Mouse (Mus musculus) lung, embryonic 15.5 days (tissue): Measurements from ENCODE around the gene Ciart. TPM values are rescaled to one million over a fixed set of nuclear protein-coding genes. Genes with fewer than 3 reads are reported as not detected.

ENCODE experiments used
- ATAC-seq: fragments of 200-750 bp; cut with Nextera tagmentation; 2 replicates; pipeline ENCODE4 v1.8.0; 2017; ENCODE audit warnings: moderate number of reproducible peaks, borderline replicate concordance; ENCODE audit not compliant: low FRiP score, low TSS enrichment; ENCODE audit errors: extremely low read depth
- H3K27ac ChIP-seq: fragments of 300-500 bp; sonication (generic); 2 replicates; pipeline ENCODE4 v1.5.1; 2015; ENCODE audit warnings: moderate library complexity, mild to moderate bottlenecking, inconsistent platforms
- H3K27me3 ChIP-seq: fragments of 300-500 bp; sonication (generic); 2 replicates; pipeline ENCODE4 v1.6.1; 2015; ENCODE audit warnings: inconsistent platforms
- H3K36me3 ChIP-seq: fragments of 300-500 bp; sonication (generic); 2 replicates; pipeline ENCODE4 v1.6.1; 2015; ENCODE audit warnings: inconsistent platforms
- H3K4me1 ChIP-seq: fragments of 300-500 bp; sonication (generic); 2 replicates; pipeline ENCODE4 v1.6.1; 2015; ENCODE audit warnings: inconsistent platforms
- H3K4me2 ChIP-seq: fragments of 300-500 bp; sonication (generic); 2 replicates; pipeline ENCODE4 v1.6.1; 2015; ENCODE audit warnings: inconsistent platforms, mild to moderate bottlenecking, moderate library complexity
- H3K4me3 ChIP-seq: fragments of 300-500 bp; sonication (generic); 2 replicates; pipeline ENCODE4 v1.5.1; 2015; ENCODE audit warnings: mild to moderate bottlenecking, inconsistent platforms
- H3K9ac ChIP-seq: fragments of 300-500 bp; sonication (generic); 2 replicates; pipeline ENCODE4 v1.6.1; 2015; ENCODE audit warnings: inconsistent platforms
- H3K9me3 ChIP-seq: fragments of 300-500 bp; sonication (generic); 2 replicates; pipeline ENCODE4 v1.6.1; 2016; ENCODE audit warnings: inconsistent platforms
- WGBS: fragments of 180-500 bp; shearing (Covaris S2); methylation state at CpG from one replicate; pipeline ENCODE4 v1.1.7; 2015; 5-methylcytosine and 5-hydroxymethylcytosine counted together
- polyA plus RNA-seq: library from polyadenylated mRNA; unstranded; fragments of >200 nt; fragmentation: Nextera tagmentation; extraction: Ambion mirVana; gene quantifications from 2 replicates; pipeline ENCODE4 v1.2.1, GENCODE M21; 2015

Ciart gene
- polyA plus RNA-seq, 1 experiment from 2014 or later, result 4.9 TPM

DNA sequence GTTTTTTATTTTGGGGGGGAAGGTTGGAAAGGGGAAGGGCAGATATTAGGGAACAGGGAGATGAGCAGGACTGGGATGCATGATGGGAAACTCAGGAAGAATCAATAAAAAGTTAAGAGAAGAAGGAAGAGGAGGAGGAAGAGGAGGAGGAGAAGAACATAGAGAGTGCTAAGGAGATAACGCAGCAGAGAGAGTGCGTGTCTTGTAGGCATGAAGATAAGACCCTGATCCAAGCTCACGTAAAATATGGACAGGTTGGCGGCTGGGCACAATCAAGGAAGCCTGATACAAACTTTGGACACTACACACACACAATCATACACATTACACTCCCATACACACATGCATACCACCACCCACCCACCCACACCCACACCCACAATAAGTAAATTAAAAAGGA lies 32.7 kb upstream of the Ciart start:
- H3K4me1 ChIP-seq, result no peaks in the 10 kb centered on the region
- no peak overlapping the region for H3K4me2 ChIP-seq
- no peak overlapping the region for H3K9ac ChIP-seq
- no peak for ATAC-seq
- H3K27me3 ChIP-seq, result no peaks in the 10 kb centered on the region
- H3K4me3 ChIP-seq, result no peak overlapping the region
- H3K9me3 ChIP-seq, result no peaks in the 10 kb centered on the region
- H3K27ac ChIP-seq, result no peak overlapping the region
- WGBS, result 78% methylated on average over 4 of the region's 4 CpGs
- H3K36me3 ChIP-seq, result no peaks in the 10 kb centered on the region

DNA sequence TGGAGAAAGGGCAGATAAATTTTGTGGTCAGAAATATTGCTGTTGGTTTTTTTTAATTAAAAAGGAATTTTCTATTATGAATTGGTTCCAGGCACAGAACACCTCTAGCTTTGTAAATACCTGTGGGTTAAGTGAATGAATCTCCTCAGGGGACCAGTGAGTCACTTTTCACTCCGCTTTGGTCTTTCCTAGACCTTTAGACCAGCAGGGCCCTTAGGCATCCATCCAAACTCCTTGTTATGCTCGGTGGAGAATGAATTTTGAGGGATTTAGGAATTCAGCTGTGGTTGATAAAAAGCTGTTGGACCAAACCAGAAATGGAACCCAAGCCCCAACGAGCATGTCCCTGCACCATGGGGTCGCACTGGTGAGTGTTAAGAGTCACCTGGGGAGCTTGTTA lies 25.6 kb upstream of the Ciart start:
- peaks cover 38% of the 10 kb centered on the region for H3K4me1 ChIP-seq
- peaks cover 20% of the 10 kb centered on the region for H3K27me3 ChIP-seq
- no peaks in the 10 kb centered on the region for H3K9me3 ChIP-seq
- no peaks in the 10 kb centered on the region for H3K36me3 ChIP-seq
- ATAC-seq, result no peak
- H3K4me3 ChIP-seq, result no peak overlapping the region
- no peak overlapping the region for H3K27ac ChIP-seq
- WGBS, result 40% methylated on average over 4 of the region's 4 CpGs
- H3K4me2 ChIP-seq, result no peak overlapping the region; the same call in 1 of the 2 replicates
- H3K9ac ChIP-seq, result no peak overlapping the region

DNA sequence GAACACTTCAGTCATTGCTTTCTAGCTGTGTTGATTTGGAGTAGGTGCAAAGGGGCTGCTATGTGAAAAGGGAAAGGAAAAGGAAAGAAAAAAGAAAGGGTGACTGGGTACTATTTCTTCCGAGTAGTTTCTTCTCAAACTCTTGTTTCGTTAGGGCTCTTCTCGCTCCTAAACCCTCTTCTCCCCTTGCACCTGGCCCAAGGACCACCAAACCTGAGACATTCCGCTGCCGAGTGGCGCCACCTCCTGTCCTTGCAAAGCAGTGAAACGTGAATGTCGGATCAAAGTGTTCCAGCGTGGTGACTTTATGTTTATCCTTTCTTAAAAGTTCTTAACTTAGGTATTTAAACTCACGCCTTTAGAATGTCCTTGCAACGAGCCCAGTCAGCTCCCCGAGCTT lies 24.8 kb upstream of the Ciart start:
- no peak overlapping the region; the same call in 1 of the 2 replicates for H3K9ac ChIP-seq
- no peak overlapping the region for H3K27ac ChIP-seq
- no peaks in the 10 kb centered on the region for H3K9me3 ChIP-seq
- H3K27me3 ChIP-seq, result peaks cover 20% of the 10 kb centered on the region
- no peaks in the 10 kb centered on the region for H3K36me3 ChIP-seq
- under 1% methylated on average over 12 of the region's 12 CpGs for WGBS
- peaks cover 41% of the 10 kb centered on the region for H3K4me1 ChIP-seq
- no peak for ATAC-seq
- peak overlapping the region; percentile 33 for H3K4me3 ChIP-seq
- H3K4me2 ChIP-seq, result peak overlapping the region; percentile 66

DNA sequence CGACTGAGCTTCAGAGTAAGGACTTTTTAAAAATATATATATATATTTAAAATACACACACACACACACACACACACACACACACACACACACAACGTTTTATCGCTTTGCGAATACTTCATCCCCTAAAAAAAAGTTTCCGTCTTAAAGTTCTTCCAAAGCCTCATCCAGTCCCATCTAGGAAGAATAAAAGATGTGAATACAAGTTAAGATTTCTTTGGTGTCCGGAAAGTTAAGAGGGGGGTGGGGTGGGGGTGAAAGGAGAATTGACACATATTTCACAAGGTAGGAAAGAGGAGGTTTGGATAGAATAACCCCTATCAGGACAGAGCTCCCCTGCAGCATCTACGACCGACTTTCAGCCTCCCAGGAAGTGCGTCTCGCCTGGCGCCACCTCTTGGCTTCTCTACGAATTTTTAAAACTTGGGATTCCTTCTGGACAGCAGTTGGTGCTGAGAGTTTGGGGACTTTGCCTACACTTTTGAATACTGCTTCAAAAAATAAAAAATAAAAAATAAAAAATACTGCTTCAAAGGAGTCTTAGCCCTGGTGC lies 24.0 kb upstream of the Ciart start:
- no peak for ATAC-seq
- Histone ChIP-seq H3K27me3 (peaks cover 20% of the 10 kb centered on the region), H3K9ac (no peak overlapping the region; the same call in 1 of the 2 replicates), H3K4me1 (peaks cover 42% of the 10 kb centered on the region), H3K4me2 (peak overlapping the region; percentile 66), H3K4me3 (peak overlapping the region; percentile 33), H3K27ac (0 out of 2 replicates have a peak overlapping the region, but pooled peaks have one; percentile 53), H3K36me3 (no peaks in the 10 kb centered on the region), H3K9me3 (no peaks in the 10 kb centered on the region)
- WGBS, result under 1% methylated on average over 12 of the region's 12 CpGs

DNA sequence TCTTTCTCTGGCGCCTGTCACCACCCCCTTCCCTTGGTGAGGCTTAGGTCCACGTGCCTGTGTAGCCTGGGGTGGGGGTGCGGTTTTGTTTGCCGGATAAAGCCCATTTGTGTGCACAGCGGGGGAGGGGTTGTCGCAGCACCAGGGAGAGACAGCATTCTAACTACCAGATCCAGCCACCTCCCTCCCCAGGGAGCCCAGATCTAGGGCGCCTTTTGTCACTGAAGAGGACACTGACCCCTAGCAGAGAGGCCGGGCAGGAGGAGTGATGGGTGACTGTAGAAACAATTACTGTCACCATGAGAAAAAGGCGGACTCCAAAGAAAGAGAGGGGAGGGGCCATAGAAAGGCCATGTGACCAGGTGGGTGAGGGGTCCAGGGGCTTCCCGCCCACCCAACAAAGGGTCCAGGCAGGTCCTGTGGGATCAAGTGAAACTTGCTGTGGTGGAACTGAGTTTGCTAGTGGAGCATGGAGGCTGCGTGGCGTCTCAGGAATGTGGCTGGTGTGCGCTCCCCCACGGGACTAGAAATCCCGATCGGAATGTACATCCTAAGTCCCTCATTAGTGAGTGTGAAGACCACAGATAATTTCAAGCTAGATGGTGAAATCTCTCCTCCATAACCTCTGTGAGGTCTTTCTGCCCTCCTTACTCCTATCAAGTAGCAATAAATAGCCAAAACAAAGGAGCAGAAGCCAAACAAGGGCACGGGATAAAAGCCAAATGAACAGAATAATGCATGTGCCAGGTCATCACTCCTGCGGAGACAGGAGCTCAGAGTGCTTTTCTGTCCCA lies 23.3 kb upstream of the Ciart start:
- Histone ChIP-seq H3K36me3 (no peaks in the 10 kb centered on the region), H3K9me3 (no peaks in the 10 kb centered on the region), H3K27me3 (peaks cover 20% of the 10 kb centered on the region), H3K4me2 (peak overlapping the region; percentile 66), H3K4me1 (peaks cover 42% of the 10 kb centered on the region), H3K27ac (peak overlapping the region; percentile 53), H3K9ac (peak overlapping the region; percentile 8; the same call in 1 of the 2 replicates), H3K4me3 (peak overlapping the region; percentile 32)
- under 1% methylated on average over 18 of the region's 18 CpGs for WGBS
- ATAC-seq, result no peak

DNA sequence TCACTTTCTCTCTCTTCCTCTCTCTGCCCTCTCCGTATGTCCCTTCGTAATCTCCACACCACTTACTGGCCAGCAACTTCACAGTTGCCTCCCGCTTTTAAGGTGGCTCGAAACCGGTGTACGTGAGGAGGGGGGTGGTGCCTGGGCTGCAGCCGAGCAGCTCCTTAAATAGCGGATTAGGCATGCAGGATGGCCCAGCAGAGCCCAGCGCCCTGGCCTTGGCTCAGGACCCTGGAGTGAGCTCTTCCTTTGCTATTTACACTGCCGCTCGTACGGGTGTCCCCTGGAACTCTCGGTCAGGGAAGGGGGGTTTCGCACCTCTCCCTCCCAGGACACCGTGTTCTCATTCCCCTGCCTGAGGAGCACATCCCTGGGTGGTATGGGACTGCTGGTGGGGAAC lies 22.5 kb upstream of the Ciart start, which contains the start of gene Car14:
Gene Car14 (minus strand): TSS at position 124 of the 400 bp plus-strand sequence.
- no peaks in the 10 kb centered on the region for H3K9me3 ChIP-seq
- ATAC-seq, result no peak
- H3K27me3 ChIP-seq, result peaks cover 20% of the 10 kb centered on the region
- H3K4me3 ChIP-seq, result peak within 1 kb of the TSS; percentile 32
- no peaks in the 10 kb centered on the region for H3K36me3 ChIP-seq
- peak within 1 kb of the TSS; percentile 53 for H3K27ac ChIP-seq
- WGBS, result under 1% methylated on average over 15 of the region's 15 CpGs
- peaks cover 42% of the 10 kb centered on the region for H3K4me1 ChIP-seq
- H3K4me2 ChIP-seq, result peak within 1 kb of the TSS; percentile 66
- H3K9ac ChIP-seq, result peak within 1 kb of the TSS; percentile 38

DNA sequence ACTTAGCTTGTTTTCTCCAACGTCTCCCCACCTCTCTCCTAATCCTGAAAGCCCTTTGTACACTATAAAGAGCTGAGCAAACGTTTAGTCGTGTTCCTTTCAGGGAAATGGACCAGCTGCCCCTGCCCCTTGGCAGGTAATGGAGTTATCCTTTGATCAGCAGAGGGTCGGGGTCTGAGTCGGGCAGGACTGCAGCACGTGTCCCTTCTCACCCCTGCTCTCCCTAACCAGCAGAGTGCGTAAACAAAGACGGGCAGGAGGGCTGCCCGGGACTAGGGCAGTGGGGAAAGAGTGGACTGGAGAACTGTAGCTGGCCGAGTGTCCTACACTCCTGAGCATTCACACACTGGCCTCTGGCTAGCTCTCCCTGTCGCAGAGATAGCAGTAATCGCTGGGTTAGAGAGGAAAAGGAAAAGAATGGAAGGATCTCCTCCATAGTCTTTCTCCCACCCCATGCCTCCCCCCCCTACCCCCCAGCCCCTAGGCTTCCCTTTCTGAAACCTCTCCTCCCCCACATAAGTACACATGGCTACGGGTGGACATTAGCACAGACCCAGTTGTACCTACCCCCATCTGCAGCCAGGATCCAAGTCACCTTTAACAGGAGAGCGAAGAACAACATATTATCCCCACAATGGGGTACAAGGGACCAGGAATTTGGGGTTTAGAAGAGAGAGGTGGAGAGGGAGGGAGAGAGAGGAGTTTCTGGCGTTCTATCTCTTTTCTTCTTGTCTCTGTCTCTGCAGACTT lies 21.9 kb upstream of the Ciart start:
- peak overlapping the region; percentile 38; the same call in 1 of the 2 replicates for H3K9ac ChIP-seq
- 3% methylated on average over 15 of the region's 15 CpGs for WGBS
- H3K27me3 ChIP-seq, result peaks cover 20% of the 10 kb centered on the region
- H3K9me3 ChIP-seq, result no peaks in the 10 kb centered on the region
- H3K36me3 ChIP-seq, result no peaks in the 10 kb centered on the region
- H3K4me2 ChIP-seq, result peak overlapping the region; percentile 66
- peaks cover 42% of the 10 kb centered on the region for H3K4me1 ChIP-seq
- peak; percentile 51; the same call in 1 of the 2 replicates for ATAC-seq
- peak overlapping the region; percentile 32 for H3K4me3 ChIP-seq
- peak overlapping the region; percentile 53 for H3K27ac ChIP-seq

DNA sequence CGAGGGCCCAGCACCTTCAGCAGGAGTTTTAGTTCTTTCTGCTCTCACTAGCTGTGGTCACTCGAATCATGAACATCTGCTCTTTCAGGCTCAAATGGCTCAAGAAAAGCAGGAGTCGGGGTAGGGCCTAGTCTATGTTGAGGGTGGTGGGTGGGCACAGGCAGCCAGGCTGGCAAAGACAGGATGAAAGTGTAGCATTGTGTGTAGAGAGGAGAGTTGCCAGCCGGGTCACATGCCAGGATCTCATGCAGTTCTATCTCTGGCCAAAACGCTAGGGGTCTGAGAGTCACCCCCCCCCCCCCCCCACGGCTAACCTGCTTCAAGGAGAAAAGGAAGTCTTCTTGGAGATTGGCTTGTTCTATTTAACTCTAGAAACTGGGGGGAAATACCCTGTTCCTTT lies 20.6 kb upstream of the Ciart start:
- H3K27me3 ChIP-seq, result peaks cover 20% of the 10 kb centered on the region
- peaks cover 4% of the 10 kb centered on the region for H3K36me3 ChIP-seq
- no peak overlapping the region for H3K4me3 ChIP-seq
- peaks cover 42% of the 10 kb centered on the region for H3K4me1 ChIP-seq
- ATAC-seq, result no peak
- no peaks in the 10 kb centered on the region for H3K9me3 ChIP-seq
- no peak overlapping the region; the same call in 1 of the 2 replicates for H3K4me2 ChIP-seq
- H3K27ac ChIP-seq, result no peak overlapping the region
- H3K9ac ChIP-seq, result no peak overlapping the region
- WGBS, result 20% methylated on average over 6 of the region's 6 CpGs

DNA sequence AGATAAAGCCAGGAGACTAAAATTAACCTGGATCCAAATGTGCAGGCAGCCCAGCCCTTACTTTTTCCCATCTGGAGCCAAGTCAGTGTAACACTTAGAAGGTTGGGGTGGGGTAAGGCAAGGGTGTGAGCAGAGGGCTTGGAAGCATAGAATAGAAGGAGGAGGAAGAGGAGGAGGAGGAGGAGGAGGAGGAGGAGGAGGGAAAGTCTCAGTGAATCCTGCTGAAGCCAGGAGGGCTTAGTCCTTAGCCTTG lies 20.2 kb upstream of the Ciart start:
- Histone ChIP-seq H3K4me3 (no peak overlapping the region), H3K4me2 (no peak overlapping the region; the same call in 1 of the 2 replicates), H3K9ac (no peak overlapping the region), H3K36me3 (peaks cover 7% of the 10 kb centered on the region), H3K9me3 (no peaks in the 10 kb centered on the region), H3K4me1 (peaks cover 39% of the 10 kb centered on the region), H3K27me3 (peaks cover 20% of the 10 kb centered on the region), H3K27ac (no peak overlapping the region)
- no peak for ATAC-seq

DNA sequence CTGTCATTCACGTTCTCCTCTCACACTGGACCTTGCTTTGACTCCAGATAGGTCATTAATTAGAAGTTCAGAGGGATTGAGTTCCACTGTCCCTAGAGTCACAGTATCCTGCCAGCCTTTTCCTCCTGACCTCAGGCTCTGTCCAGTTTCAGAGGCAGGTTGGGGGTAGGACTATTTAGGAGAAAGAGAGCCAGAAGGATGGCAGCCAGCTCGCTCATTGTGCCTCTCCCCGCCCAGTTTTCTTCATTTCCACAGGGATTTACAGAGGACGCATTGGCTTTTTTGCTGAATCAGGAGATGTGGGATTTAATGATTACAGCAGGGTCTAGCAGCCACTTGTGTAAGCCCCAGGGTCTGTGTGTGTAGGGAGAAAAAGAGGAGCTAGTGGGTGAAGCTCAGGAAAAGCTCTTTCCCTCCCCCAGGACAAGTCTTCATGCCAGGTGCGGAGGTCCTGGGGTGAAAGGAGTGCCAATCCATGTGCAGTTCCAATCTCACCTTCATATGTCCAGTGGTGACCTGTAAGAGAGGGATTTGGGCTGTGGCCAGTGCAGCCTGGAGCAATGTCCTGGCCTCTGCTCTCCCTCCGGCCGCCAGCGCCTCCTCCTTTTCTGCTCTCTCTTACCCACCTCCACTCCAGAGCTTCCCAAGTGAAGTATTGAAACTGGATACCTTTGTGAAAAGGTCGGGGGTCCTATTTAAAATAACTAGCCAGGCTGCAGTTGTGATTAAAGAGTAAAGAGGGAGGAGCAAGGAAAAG lies 19.7 kb upstream of the Ciart start:
- WGBS, result 40% methylated on average over 9 of the region's 9 CpGs

DNA sequence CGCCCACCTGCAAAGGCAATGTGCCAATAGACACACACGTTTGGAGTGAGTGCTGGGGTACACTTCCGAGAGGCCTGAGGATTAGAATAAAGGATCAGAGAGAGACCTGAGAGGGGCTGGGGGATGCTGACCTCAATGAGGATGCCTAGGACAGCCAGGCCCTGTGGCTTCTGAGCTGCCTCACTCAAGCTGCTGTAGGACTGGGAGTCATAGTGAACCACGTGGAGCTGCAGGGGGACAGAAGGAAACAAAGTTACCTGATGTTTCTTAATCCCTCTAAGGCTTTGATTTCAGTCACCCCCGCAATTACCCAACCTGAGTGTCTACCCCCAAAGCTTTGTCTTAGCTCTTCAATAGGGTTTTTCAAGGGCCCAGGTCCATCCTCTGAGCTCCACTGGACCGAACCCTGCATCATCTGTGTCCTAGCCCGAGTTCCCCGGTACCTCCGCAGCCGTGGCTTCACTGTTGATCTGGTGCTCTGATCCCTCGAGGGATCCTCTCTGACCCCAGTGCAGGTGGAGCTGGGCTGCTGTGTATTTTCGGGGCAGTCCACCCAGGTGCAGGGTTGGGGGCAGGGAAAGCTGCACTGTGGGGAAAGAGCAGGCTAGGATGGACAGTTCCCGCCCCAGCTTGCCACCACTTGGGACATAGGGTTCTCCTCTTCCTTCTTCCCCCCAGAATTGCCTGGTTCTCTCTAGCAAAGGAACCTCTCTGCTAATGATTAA lies 17.9 kb upstream of the Ciart start:
- H3K4me3 ChIP-seq, result no peak overlapping the region
- 70% methylated on average over 13 of the region's 13 CpGs for whole genome bisulfite sequencing
- H3K36me3 ChIP-seq, result peaks cover 7% of the 10 kb centered on the region
- H3K27me3 ChIP-seq, result peaks cover 12% of the 10 kb centered on the region
- H3K27ac ChIP-seq, result no peak overlapping the region
- peaks cover 23% of the 10 kb centered on the region for H3K4me1 ChIP-seq
- no peak overlapping the region for H3K9ac ChIP-seq
- no peak overlapping the region for H3K4me2 ChIP-seq
- no peak for ATAC-seq
- no peaks in the 10 kb centered on the region for H3K9me3 ChIP-seq

More for the DNA sequence above, 19.7 kb upstream of the Ciart start:
- H3K36me3 ChIP-seq, result peaks cover 7% of the 10 kb centered on the region
- no peak overlapping the region for H3K9ac ChIP-seq
- no peaks in the 10 kb centered on the region for H3K9me3 ChIP-seq
- peaks cover 20% of the 10 kb centered on the region for H3K27me3 ChIP-seq
- H3K27ac ChIP-seq, result no peak overlapping the region
- H3K4me1 ChIP-seq, result peaks cover 36% of the 10 kb centered on the region
- H3K4me3 ChIP-seq, result no peak overlapping the region
- no peak overlapping the region for H3K4me2 ChIP-seq
- no peak for ATAC-seq
